Mouse (Mus musculus): ENCODE results near the gene Ldlrap1. TPM values are rescaled to one million over a fixed set of nuclear protein-coding genes. Genes with fewer than 3 reads are reported as not detected.
"Not testable (repeated sequence)": the region's sequence is repeated elsewhere in the genome, so short reads cannot be mapped to it uniquely, and the experiment has no call there.

The Ldlrap1 gene
- polyA plus RNA-seq, 1 experiment from 2014 or later, result 33.9 TPM

- no peak overlapping the region for H3K4me3 ChIP-seq
- H3K27ac ChIP-seq, result peak overlapping the region; percentile 65
- H3K9ac ChIP-seq, result no peak overlapping the region
- H3K36me3 ChIP-seq, result peaks cover 12% of the 10 kb centered on the region; the same call in 1 of the 2 replicates
- no peak overlapping the region for H3K4me2 ChIP-seq
- no peaks in the 10 kb centered on the region for H3K27me3 ChIP-seq
- H3K4me1 ChIP-seq, result peaks cover 29% of the 10 kb centered on the region; the same call in 1 of the 2 replicates
- no peaks in the 10 kb centered on the region for H3K9me3 ChIP-seq
- no peak for ATAC-seq (ENCODE audit: insufficient number of reproducible peaks, low FRiP score, low TSS enrichment, low read depth)
- 26% methylated on average over 7 of the region's 7 CpGs for WGBS
These were observed 28.9 kb upstream of the Ldlrap1 start for GRCm38 (mm10) chr4:134796581-134797361.

- Histone ChIP-seq H3K4me1 (peaks cover 29% of the 10 kb centered on the region; the same call in 1 of the 2 replicates), H3K4me3 (no peak overlapping the region), H3K36me3 (0 out of 2 replicates have a peak, but pooled peaks cover 5% of the 10 kb centered on the region), H3K9me3 (no peaks in the 10 kb centered on the region), H3K9ac (no peak overlapping the region), H3K4me2 (no peak overlapping the region), H3K27me3 (no peaks in the 10 kb centered on the region), H3K27ac (no peak overlapping the region)
- ATAC-seq (ENCODE audit: insufficient number of reproducible peaks, low FRiP score, low TSS enrichment, low read depth), result no peak
- WGBS, result 71% methylated on average over 5 of the region's 5 CpGs
These were observed 28.1 kb upstream of the Ldlrap1 start for GRCm38 (mm10) chr4:134795819-134796485.

- not testable (repeated sequence) for H3K4me3 ChIP-seq; H3K27me3 ChIP-seq; H3K9ac ChIP-seq; H3K4me2 ChIP-seq; H3K36me3 ChIP-seq; H3K9me3 ChIP-seq; ATAC-seq (ENCODE audit: insufficient number of reproducible peaks, low FRiP score, low TSS enrichment, low read depth); H3K27ac ChIP-seq
- peaks cover 22% of the 10 kb centered on the region; the same call in 1 of the 2 replicates for H3K4me1 ChIP-seq
These were observed 27.1 kb upstream of the Ldlrap1 start for GRCm38 (mm10) chr4:134794959-134795358.

GRCm38 (mm10) chr4:134793213-134793956 lies 25.6 kb upstream of the Ldlrap1 start:
- H3K4me2 ChIP-seq, result no peak overlapping the region
- H3K27ac ChIP-seq, result no peak overlapping the region
- peaks cover 15% of the 10 kb centered on the region; the same call in 1 of the 2 replicates for H3K4me1 ChIP-seq
- H3K27me3 ChIP-seq, result no peaks in the 10 kb centered on the region
- no peaks in the 10 kb centered on the region for H3K9me3 ChIP-seq
- no peaks in the 10 kb centered on the region for H3K36me3 ChIP-seq
- no peak for ATAC-seq (ENCODE audit: insufficient number of reproducible peaks, low FRiP score, low TSS enrichment, low read depth)
- no peak overlapping the region for H3K4me3 ChIP-seq
- WGBS, result 42% methylated on average over 10 of the region's 10 CpGs
- no peak overlapping the region for H3K9ac ChIP-seq

- Histone ChIP-seq H3K9ac (no peak overlapping the region), H3K4me3 (no peak overlapping the region), H3K4me2 (no peak overlapping the region), H3K27ac (no peak overlapping the region), H3K36me3 (no peaks in the 10 kb centered on the region), H3K4me1 (peaks cover 7% of the 10 kb centered on the region; the same call in 1 of the 2 replicates), H3K9me3 (no peaks in the 10 kb centered on the region), H3K27me3 (no peaks in the 10 kb centered on the region)
- ATAC-seq (ENCODE audit: insufficient number of reproducible peaks, low FRiP score, low TSS enrichment, low read depth), result no peak
- 56% methylated on average over 6 of the region's 6 CpGs for WGBS
These were observed 23.9 kb upstream of the Ldlrap1 start for GRCm38 (mm10) chr4:134791731-134792130.

GRCm38 (mm10) chr4:134786946-134787345 lies 19.1 kb upstream of the Ldlrap1 start:
- H3K4me1 ChIP-seq, result 0 out of 2 replicates have a peak, but pooled peaks cover 2% of the 10 kb centered on the region
- no peaks in the 10 kb centered on the region for H3K9me3 ChIP-seq
- no peak overlapping the region for H3K27ac ChIP-seq
- no peak overlapping the region for H3K9ac ChIP-seq
- no peak overlapping the region for H3K4me2 ChIP-seq
- no peak for ATAC-seq (ENCODE audit: insufficient number of reproducible peaks, low FRiP score, low TSS enrichment, low read depth)
- no peaks in the 10 kb centered on the region for H3K36me3 ChIP-seq
- no peaks in the 10 kb centered on the region for H3K27me3 ChIP-seq
- no peak overlapping the region for H3K4me3 ChIP-seq
- 39% methylated on average over 10 of the region's 10 CpGs for whole genome bisulfite sequencing

GRCm38 (mm10) chr4:134784701-134785100 lies 16.9 kb upstream of the Ldlrap1 start:
- WGBS, result 51% methylated on average over 5 of the region's 5 CpGs
- Histone ChIP-seq H3K9me3 (no peaks in the 10 kb centered on the region), H3K27me3 (no peaks in the 10 kb centered on the region), H3K4me3 (no peak overlapping the region), H3K4me2 (no peak overlapping the region), H3K36me3 (no peaks in the 10 kb centered on the region), H3K9ac (no peak overlapping the region), H3K27ac (no peak overlapping the region), H3K4me1 (peaks cover 12% of the 10 kb centered on the region)
- ATAC-seq (ENCODE audit: insufficient number of reproducible peaks, low FRiP score, low TSS enrichment, low read depth), result no peak

GRCm38 (mm10) chr4:134779136-134779934 lies 11.5 kb upstream of the Ldlrap1 start:
- H3K36me3 ChIP-seq, result no peaks in the 10 kb centered on the region
- no peak overlapping the region for H3K27ac ChIP-seq
- H3K9me3 ChIP-seq, result no peaks in the 10 kb centered on the region
- WGBS, result 52% methylated on average over 14 of the region's 14 CpGs
- ATAC-seq (ENCODE audit: insufficient number of reproducible peaks, low FRiP score, low TSS enrichment, low read depth), result no peak
- no peak overlapping the region for H3K9ac ChIP-seq
- no peak overlapping the region for H3K4me2 ChIP-seq
- H3K4me1 ChIP-seq, result peaks cover 27% of the 10 kb centered on the region
- H3K4me3 ChIP-seq, result no peak overlapping the region
- H3K27me3 ChIP-seq, result no peaks in the 10 kb centered on the region

GRCm38 (mm10) chr4:134776246-134776645 lies 8.4 kb upstream of the Ldlrap1 start:
- Histone ChIP-seq H3K4me1 (peaks cover 28% of the 10 kb centered on the region), H3K27me3 (no peaks in the 10 kb centered on the region), H3K9ac (no peak overlapping the region), H3K4me3 (no peak overlapping the region), H3K36me3 (no peaks in the 10 kb centered on the region), H3K9me3 (no peaks in the 10 kb centered on the region), H3K27ac (no peak overlapping the region), H3K4me2 (no peak overlapping the region)
- 25% methylated on average over 7 of the region's 7 CpGs for WGBS
- ATAC-seq (ENCODE audit: insufficient number of reproducible peaks, low FRiP score, low TSS enrichment, low read depth), result no peak

- peaks cover 27% of the 10 kb centered on the region for H3K4me1 ChIP-seq
- 35% methylated on average over 14 of the region's 14 CpGs for WGBS
- H3K4me3 ChIP-seq, result no peak overlapping the region
- H3K27ac ChIP-seq, result no peak overlapping the region
- no peak overlapping the region for H3K9ac ChIP-seq
- H3K36me3 ChIP-seq, result no peaks in the 10 kb centered on the region
- no peaks in the 10 kb centered on the region for H3K9me3 ChIP-seq
- H3K4me2 ChIP-seq, result no peak overlapping the region
- no peak for ATAC-seq (ENCODE audit: insufficient number of reproducible peaks, low FRiP score, low TSS enrichment, low read depth)
- H3K27me3 ChIP-seq, result 0 out of 2 replicates have a peak, but pooled peaks cover under 1% of the 10 kb centered on the region
These were observed 7.6 kb upstream of the Ldlrap1 start for GRCm38 (mm10) chr4:134775234-134775944.

- H3K4me2 ChIP-seq, result no peak overlapping the region
These were observed 6.3 kb upstream of the Ldlrap1 start for GRCm38 (mm10) chr4:134774126-134774525.

More at GRCm38 (mm10) chr4:134774126-134774525, 6.3 kb upstream of the Ldlrap1 start:
- Histone ChIP-seq H3K9me3 (no peaks in the 10 kb centered on the region), H3K4me3 (no peak overlapping the region), H3K36me3 (no peaks in the 10 kb centered on the region), H3K9ac (no peak overlapping the region), H3K27ac (no peak overlapping the region), H3K27me3 (0 out of 2 replicates have a peak, but pooled peaks cover 7% of the 10 kb centered on the region), H3K4me1 (peaks cover 21% of the 10 kb centered on the region)
- ATAC-seq (ENCODE audit: insufficient number of reproducible peaks, low FRiP score, low TSS enrichment, low read depth), result no peak
- WGBS, result 81% methylated on average over 6 of the region's 6 CpGs
